Mouse (Mus musculus) CH12.LX (cell line): Measurements from ENCODE around the gene Slc16a12. TPM values are rescaled to one million over a fixed set of nuclear protein-coding genes. Genes with fewer than 3 reads are reported as not detected.

Source experiments
- DNase-seq: peaks from one replicate; pipeline ENCODE4 v3.0.0-alpha.2; 2013; ENCODE audit errors: extremely low read depth
- H3K27ac ChIP-seq: 2 replicates; pipeline ENCODE4 v1.5.1; 2012; ENCODE audit warnings: low read depth, mild to moderate bottlenecking, control low read depth, moderate library complexity; ENCODE audit not compliant: insufficient read depth
- H3K27me3 ChIP-seq: replicated peaks from 2 replicates; pipeline ENCODE3; 2012; ENCODE audit warnings: inconsistent platforms
- H3K36me3 ChIP-seq, 2 experiments: replicated peaks in 1 of 2; 2 replicates each; pipeline versions ENCODE3 to v1.6.1; 2012; ENCODE audit warnings: inconsistent platforms in 1 of 2, low read length in 1 of 2, mild to moderate bottlenecking in 1 of 2, mixed read lengths in 1 of 2, moderate library complexity in 1 of 2; ENCODE audit not compliant: control insufficient read depth in 1 of 2, insufficient read depth in 1 of 2
- H3K4me1 ChIP-seq, 2 experiments: 2 replicates each; pipeline ENCODE4 v1.6.1; 2012; ENCODE audit warnings: inconsistent platforms in 1 of 2, moderate library complexity in 1 of 2; ENCODE audit not compliant: insufficient read depth in 2 of 2, control insufficient read depth in 1 of 2
- H3K4me2 ChIP-seq: 2 replicates; pipeline ENCODE4 v1.6.1; 2012; ENCODE audit warnings: low read depth, mild to moderate bottlenecking, control low read depth; ENCODE audit not compliant: poor library complexity, insufficient read depth, severe bottlenecking
- H3K4me3 ChIP-seq, 3 experiments: fragments of 150-350 bp in 1 of 3; sonication (generic) in 1 of 3; replicated peaks in 1 of 3; 2 replicates each; pipeline versions ENCODE3 to v1.5.1; 2011 to 2012; ENCODE audit warnings: low read depth in 2 of 3, low read length in 2 of 3, mild to moderate bottlenecking in 2 of 3, moderate library complexity in 2 of 3, control low read depth in 1 of 3, improper control_type of control experiment in 1 of 3, inconsistent platforms in 1 of 3, mixed read lengths in 1 of 3; ENCODE audit not compliant: poor library complexity in 1 of 3
- H3K79me2 ChIP-seq: replicated peaks from 2 replicates; pipeline ENCODE4 v1.6.1; 2012; ENCODE audit warnings: mild to moderate bottlenecking, moderate library complexity; ENCODE audit not compliant: control insufficient read depth, poor library complexity, insufficient read depth, severe bottlenecking; ENCODE audit errors: extremely low read depth
- H3K9ac ChIP-seq: 2 replicates; pipeline ENCODE4 v1.6.1; 2012; ENCODE audit warnings: low read depth, mild to moderate bottlenecking, control low read depth, moderate library complexity; ENCODE audit not compliant: insufficient read depth
- H3K9me3 ChIP-seq: replicated peaks from 2 replicates; pipeline ENCODE3; 2012; ENCODE audit warnings: low read length, inconsistent platforms, mixed read lengths
- BHLHE40 ChIP-seq: IDR thresholded peaks from 2 replicates; pipeline ENCODE4 v1.6.1; 2011; ENCODE audit warnings: mild to moderate bottlenecking, low read depth, low read length, improper control_type of control experiment
- CHD1 ChIP-seq: IDR thresholded peaks from 2 replicates; pipeline ENCODE4 v1.6.1; 2012; ENCODE audit warnings: low read depth, low read length, improper control_type of control experiment, inconsistent platforms
- CHD2 ChIP-seq: IDR thresholded peaks from 2 replicates; pipeline ENCODE4 v1.6.1; 2011; ENCODE audit warnings: low read length, improper control_type of control experiment
- CTCF ChIP-seq, 2 experiments: IDR thresholded peaks in 1 of 2; conservative IDR thresholded peaks in 1 of 2; 2 replicates each; pipeline ENCODE4 v1.5.1; 2011 to 2012; ENCODE audit warnings: low read depth in 2 of 2, low read length in 2 of 2, improper control_type of control experiment in 1 of 2, inconsistent platforms in 1 of 2, mild to moderate bottlenecking in 1 of 2, moderate library complexity in 1 of 2
- EP300 ChIP-seq: IDR thresholded peaks from 2 replicates; pipeline ENCODE4 v1.6.1; 2011; ENCODE audit warnings: low read length, improper control_type of control experiment
- ETS1 ChIP-seq: conservative IDR thresholded peaks from 2 replicates; pipeline ENCODE4 v1.6.1; 2012; ENCODE audit warnings: low read depth, mild to moderate bottlenecking, inconsistent platforms, low read length, improper control_type of control experiment, moderate library complexity
- GABPA ChIP-seq: IDR thresholded peaks from 2 replicates; pipeline ENCODE4 v1.6.1; 2012; ENCODE audit warnings: low read depth, low read length, improper control_type of control experiment, inconsistent platforms; ENCODE audit not compliant: insufficient replicate concordance
- HCFC1 ChIP-seq: IDR thresholded peaks from 2 replicates; pipeline ENCODE4 v1.6.1; 2012; ENCODE audit warnings: low read depth, mild to moderate bottlenecking, inconsistent platforms, low read length, improper control_type of control experiment
- JUN ChIP-seq: IDR thresholded peaks from 2 replicates; pipeline ENCODE4 v1.6.1; 2011; ENCODE audit warnings: low read depth, mild to moderate bottlenecking, low read length, improper control_type of control experiment, moderate library complexity; ENCODE audit not compliant: insufficient read depth
- KAT2A ChIP-seq: IDR thresholded peaks from 2 replicates; pipeline ENCODE4 v1.6.1; 2012; ENCODE audit warnings: low read length, improper control_type of control experiment, inconsistent platforms; ENCODE audit not compliant: insufficient replicate concordance
- MAFK ChIP-seq: IDR thresholded peaks from 2 replicates; pipeline ENCODE4 v1.6.1; 2011; ENCODE audit warnings: low read length, improper control_type of control experiment; ENCODE audit not compliant: insufficient replicate concordance
- MYC ChIP-seq: IDR thresholded peaks from 2 replicates; pipeline ENCODE4 v1.6.1; 2011; ENCODE audit warnings: low read depth, mild to moderate bottlenecking, improper control_type of control experiment, low read length
- NELFE ChIP-seq: IDR thresholded peaks from 2 replicates; pipeline ENCODE4 v1.6.1; 2011; ENCODE audit warnings: low read depth, low read length, improper control_type of control experiment
- NRF1 ChIP-seq: IDR thresholded peaks from 2 replicates; pipeline ENCODE4 v1.6.1; 2014; ENCODE audit warnings: low read depth, mild to moderate bottlenecking, inconsistent platforms, low read length, improper control_type of control experiment, moderate library complexity
- PAX5 ChIP-seq: IDR thresholded peaks from 2 replicates; pipeline ENCODE4 v1.6.1; 2012; ENCODE audit warnings: low read length, inconsistent platforms, mixed read lengths
- RCOR1 ChIP-seq: conservative IDR thresholded peaks from 2 replicates; pipeline ENCODE4 v1.6.1; 2012; ENCODE audit warnings: low read depth, mild to moderate bottlenecking, inconsistent platforms, low read length, improper control_type of control experiment
- SMC3 ChIP-seq: IDR thresholded peaks from 2 replicates; pipeline ENCODE4 v1.6.1; 2011; ENCODE audit warnings: low read depth, low read length, improper control_type of control experiment
- TCF12 ChIP-seq: IDR thresholded peaks from 2 replicates; pipeline ENCODE4 v1.6.1; 2014; ENCODE audit warnings: low read depth, mild to moderate bottlenecking, inconsistent platforms, low read length, improper control_type of control experiment
- USF1 ChIP-seq: IDR thresholded peaks from 2 replicates; pipeline ENCODE4 v1.6.1; 2014; ENCODE audit warnings: low read depth, mild to moderate bottlenecking, inconsistent platforms, low read length, improper control_type of control experiment
- USF2 ChIP-seq: conservative IDR thresholded peaks from 2 replicates; pipeline ENCODE4 v1.6.1; 2011; ENCODE audit warnings: low read depth, low read length, improper control_type of control experiment
- ZC3H11A ChIP-seq: IDR thresholded peaks from 2 replicates; pipeline ENCODE4 v1.6.1; 2012; ENCODE audit warnings: low read depth, mild to moderate bottlenecking, inconsistent platforms, low read length, improper control_type of control experiment
- ZMIZ1 ChIP-seq: IDR thresholded peaks from 2 replicates; pipeline ENCODE4 v1.6.1; 2012; ENCODE audit warnings: low read depth, mild to moderate bottlenecking, inconsistent platforms, low read length, improper control_type of control experiment
- dilution Hi-C: fragments of 300-500 bp; cut with MboI; formaldehyde crosslinking; loops from 2 replicates; pipeline ENCODE4 v1.14.3; 2020; ENCODE audit warnings: low sequenced_read_pairs; ENCODE audit not compliant: extremely low pct_unique_long_range_greater_than_20kb, extremely low pct_ligation_motif_present
- in situ Hi-C: fragments of 300-500 bp; cut with MboI; formaldehyde crosslinking; loops from 3 replicates; pipeline ENCODE4 v1.14.3; 2019; ENCODE audit warnings: low sequenced_read_pairs, low pct_ligation_motif_present, low pct_unique_long_range_greater_than_20kb, mixed read lengths
- polyA plus RNA-seq: library from polyadenylated mRNA; unstranded; fragments of >175 nt; gene quantifications from 2 replicates; pipeline ENCODE4 v1.2.1, GENCODE M21; 2012; ENCODE audit warnings: low read depth; ENCODE audit not compliant: insufficient read length
- total RNA-seq, 2 experiments: library from RNA; depleted of rRNA; stranded (reverse); fragments of 300-350 nt in 1 of 2; fragments of >200 nt in 1 of 2; gene quantifications; 2 replicates each; pipeline ENCODE4 v1.2.3; 2012 to 2014

The Slc16a12 gene
- total and polyA plus RNA-seq, 3 experiments: 0.08 TPM; not detected in 1

- TF ChIP-seq NRF1: no peak
Observed at GRCm38 (mm10) chr19:34633484-34633883, 113.6 kb downstream of the Slc16a12 start (continued).

- no peak for DNase-seq
- Histone ChIP-seq H3K9ac (no peak overlapping the region), H3K27ac (no peak overlapping the region), H3K27me3 (no peaks in the 10 kb centered on the region), H3K4me2 (no peak overlapping the region), H3K4me3 (no peak overlapping the region), H3K36me3 (no peaks in the 10 kb centered on the region), H3K9me3 (no peaks in the 10 kb centered on the region), H3K4me1 (no peaks in the 10 kb centered on the region), H3K79me2 (no peaks in the 10 kb centered on the region)
- TF ChIP-seq HCFC1 (no peak), NELFE (no peak), KAT2A (no peak), JUN (no peak), CHD2 (no peak), RCOR1 (no peak), USF2 (no peak), ZMIZ1 (no peak)
- dilution Hi-C loops (no loop called here), in situ Hi-C loops (no loop called here)
Observed at GRCm38 (mm10) chr19:34631487-34631886, 115.6 kb downstream of the Slc16a12 start.

GRCm38 (mm10) chr19:34627496-34627895 is 119.6 kb downstream of the Slc16a12 start:
- H3K79me2 ChIP-seq: no peaks in the 10 kb centered on the region
- no peaks in the 10 kb centered on the region for H3K4me1 ChIP-seq
- TF ChIP-seq GABPA (no peak), ETS1 (no peak), MAFK (no peak), MYC (no peak), SMC3 (no peak), HCFC1 (no peak), RCOR1 (no peak), USF1 (no peak), TCF12 (no peak), KAT2A (no peak), PAX5 (no peak), BHLHE40 (no peak), JUN (no peak), CHD1 (no peak), ZC3H11A (no peak), CTCF (conservative IDR thresholded peaks at IDR 0.05 in 1 of 2, IDR thresholded peaks at IDR 0.05 in 1 of 2; ENCODE audit: low read depth in 2 of 2, low read length in 2 of 2) (no peak), EP300 (no peak)
- H3K9ac ChIP-seq: no peak overlapping the region
- H3K4me2 ChIP-seq: no peak overlapping the region
- DNase-seq: no peak
- H3K9me3 ChIP-seq: no peaks in the 10 kb centered on the region
- H3K27me3 ChIP-seq: no peaks in the 10 kb centered on the region
- H3K36me3 ChIP-seq: no peaks in the 10 kb centered on the region
- dilution Hi-C loops (no loop called here), in situ Hi-C loops (no loop called here)
- no peak overlapping the region for H3K4me3 ChIP-seq
- H3K27ac ChIP-seq: no peak overlapping the region
